Mouse (Mus musculus): ENCODE measurements around the gene Lhx9.
"Not testable (repeated sequence)": the region's sequence is repeated elsewhere in the genome, so short reads cannot be mapped to it uniquely, and the experiment has no call there.

DNA sequence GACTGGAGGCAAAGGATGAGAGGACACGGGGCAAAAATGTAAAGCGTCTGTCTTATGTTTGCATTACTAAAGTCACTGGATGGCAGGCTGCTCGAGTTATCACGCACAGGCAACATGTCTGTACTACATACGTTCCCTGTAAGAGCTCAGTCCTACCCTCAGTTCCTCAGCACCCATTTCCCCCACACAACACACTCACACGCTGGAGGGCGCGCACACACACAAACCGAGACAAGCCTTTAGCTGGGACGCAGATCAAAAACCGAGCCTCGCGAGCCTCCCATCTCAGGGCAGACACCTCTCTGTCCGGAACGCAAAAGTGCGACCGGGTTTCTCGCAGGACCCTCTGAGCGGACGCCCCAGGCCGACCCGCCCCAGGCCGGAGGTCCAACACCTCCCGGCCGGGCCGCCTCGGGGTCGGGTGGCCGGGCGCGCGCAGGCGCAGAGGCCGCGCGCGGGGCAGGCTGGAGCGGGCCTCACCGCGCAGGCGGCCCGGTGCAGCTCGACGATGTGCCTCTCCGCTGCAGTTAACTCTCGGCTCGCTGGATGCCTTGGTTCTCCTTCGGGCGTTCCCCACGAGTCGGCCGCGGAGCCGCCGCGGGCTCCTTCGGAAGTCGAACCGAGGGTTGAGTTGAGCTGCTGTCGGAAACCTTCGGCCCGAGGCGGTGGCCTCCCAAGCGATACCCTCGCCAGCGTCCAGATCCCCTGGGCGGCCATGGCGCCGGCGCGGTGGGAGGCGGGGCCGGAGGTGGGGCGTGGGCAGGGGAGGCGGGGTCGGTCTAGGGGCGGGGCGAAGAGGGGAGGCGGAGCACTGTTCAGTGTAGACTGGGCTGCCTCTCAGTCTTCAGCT is 7.9 kb upstream of the Lhx9 start, which contains the start of gene 2310009B15Rik:
- TF ChIP-seq CTCF (IDR thresholded peaks at IDR 0.05; ENCODE audit: borderline replicate concordance, insufficient read depth, low read depth, low read length); POLR2A (IDR thresholded peaks at IDR 0.05; ENCODE audit: borderline replicate concordance, insufficient read depth, low read length): not testable (repeated sequence)
